Mouse (Mus musculus) stomach, embryonic 15.5 days (tissue): ENCODE measurements around the gene Itgb7. TPM values are rescaled to one million over a fixed set of nuclear protein-coding genes. Genes with fewer than 3 reads are reported as not detected.
A peak's percentile ranks its signal among the peaks of the same experiment; 100 is the strongest.

ENCODE experiments used
- ATAC-seq: fragments of 200-750 bp; cut with Nextera tagmentation; 2 replicates; pipeline ENCODE4 v1.8.0; 2017; ENCODE audit warnings: low read depth, moderate number of reproducible peaks, moderate TSS enrichment; ENCODE audit not compliant: insufficient read depth, low FRiP score
- H3K27ac ChIP-seq: fragments of 300-500 bp; sonication (generic); 2 replicates; pipeline ENCODE4 v1.5.1; 2015; ENCODE audit warnings: mild to moderate bottlenecking, inconsistent platforms
- H3K27me3 ChIP-seq: fragments of 300-500 bp; sonication (generic); replicated peaks from 2 replicates; pipeline ENCODE4 v1.6.1; 2015; ENCODE audit warnings: inconsistent platforms
- H3K36me3 ChIP-seq: fragments of 300-500 bp; sonication (generic); 2 replicates; pipeline ENCODE4 v1.6.1; 2015; ENCODE audit warnings: inconsistent platforms
- H3K4me1 ChIP-seq: fragments of 300-500 bp; sonication (generic); 2 replicates; pipeline ENCODE4 v1.6.1; 2015; ENCODE audit warnings: inconsistent platforms
- H3K4me2 ChIP-seq: fragments of 300-500 bp; sonication (generic); 2 replicates; pipeline ENCODE4 v1.6.1; 2015; ENCODE audit warnings: mild to moderate bottlenecking, inconsistent platforms
- H3K4me3 ChIP-seq: fragments of 300-500 bp; sonication (generic); replicated peaks from 2 replicates; pipeline ENCODE4 v1.5.1; 2015; ENCODE audit warnings: inconsistent platforms
- H3K9ac ChIP-seq: fragments of 300-500 bp; sonication (generic); 2 replicates; pipeline ENCODE4 v1.6.1; 2015; ENCODE audit warnings: inconsistent platforms
- H3K9me3 ChIP-seq: fragments of 300-500 bp; sonication (generic); 2 replicates; pipeline ENCODE4 v1.6.1; 2016; ENCODE audit warnings: inconsistent platforms
- WGBS: fragments of 180-500 bp; shearing (Covaris S2); methylation state at CpG from one replicate; pipeline ENCODE4 v1.1.7; 2015; 5-methylcytosine and 5-hydroxymethylcytosine counted together
- polyA plus RNA-seq: library from polyadenylated mRNA; unstranded; fragments of >200 nt; fragmentation: Nextera tagmentation; extraction: Ambion mirVana; gene quantifications from 2 replicates; pipeline ENCODE4 v1.2.1, GENCODE M21; 2015

The Itgb7 gene
- polyA plus RNA-seq, 1 experiment from 2014 or later, result 9.6 TPM

- H3K27ac ChIP-seq, result no peak overlapping the region
- no peaks in the 10 kb centered on the region for H3K9me3 ChIP-seq
- ATAC-seq, result no peak
- no peaks in the 10 kb centered on the region for H3K4me1 ChIP-seq
- peaks cover 32% of the 10 kb centered on the region for H3K36me3 ChIP-seq
- H3K4me3 ChIP-seq, result no peak overlapping the region
- WGBS, result 78% methylated on average over 16 of the region's 16 CpGs
- H3K9ac ChIP-seq, result no peak overlapping the region
- no peaks in the 10 kb centered on the region for H3K27me3 ChIP-seq
- H3K4me2 ChIP-seq, result no peak overlapping the region
These were observed 15.1 kb downstream of the Itgb7 start for GRCm38 (mm10) chr15:102216459-102217228.

GRCm38 (mm10) chr15:102215624-102216023 lies 16.1 kb downstream of the Itgb7 start:
- H3K27me3 ChIP-seq, result no peaks in the 10 kb centered on the region
- no peaks in the 10 kb centered on the region for H3K9me3 ChIP-seq
- ATAC-seq, result no peak
- H3K27ac ChIP-seq, result no peak overlapping the region
- no peak overlapping the region for H3K4me2 ChIP-seq
- H3K4me1 ChIP-seq, result no peaks in the 10 kb centered on the region
- H3K36me3 ChIP-seq, result peaks cover 36% of the 10 kb centered on the region
- 57% methylated on average over 6 of the region's 6 CpGs for WGBS
- H3K9ac ChIP-seq, result no peak overlapping the region
- no peak overlapping the region for H3K4me3 ChIP-seq

DNA sequence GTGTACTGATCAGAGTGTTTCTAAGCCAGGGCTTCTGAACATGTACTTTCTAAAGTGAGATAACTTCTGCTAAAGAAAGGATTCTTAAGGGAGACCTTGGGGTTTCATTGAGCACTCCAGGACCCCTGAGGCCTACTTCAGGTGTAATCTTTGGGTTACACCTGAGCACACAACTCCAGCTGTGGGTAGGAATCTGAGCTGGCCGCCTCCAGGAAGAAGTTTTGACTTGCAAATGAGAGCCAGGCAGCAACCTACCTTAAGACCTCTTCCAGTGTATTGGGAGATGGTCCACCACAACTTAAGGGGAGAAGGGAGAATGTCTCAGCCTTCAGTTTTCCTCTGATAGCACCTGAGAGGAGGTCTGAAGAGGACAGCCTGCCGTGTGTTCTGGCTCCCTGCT lies 17.6 kb downstream of the Itgb7 start:
- peaks cover 49% of the 10 kb centered on the region for H3K36me3 ChIP-seq
- H3K4me3 ChIP-seq, result no peak overlapping the region
- ATAC-seq, result no peak
- no peaks in the 10 kb centered on the region for H3K27me3 ChIP-seq
- no peak overlapping the region for H3K4me2 ChIP-seq
- no peaks in the 10 kb centered on the region for H3K4me1 ChIP-seq
- H3K9ac ChIP-seq, result no peak overlapping the region
- WGBS, result 52% methylated on average over 2 of the region's 2 CpGs
- no peaks in the 10 kb centered on the region for H3K9me3 ChIP-seq
- H3K27ac ChIP-seq, result no peak overlapping the region

DNA sequence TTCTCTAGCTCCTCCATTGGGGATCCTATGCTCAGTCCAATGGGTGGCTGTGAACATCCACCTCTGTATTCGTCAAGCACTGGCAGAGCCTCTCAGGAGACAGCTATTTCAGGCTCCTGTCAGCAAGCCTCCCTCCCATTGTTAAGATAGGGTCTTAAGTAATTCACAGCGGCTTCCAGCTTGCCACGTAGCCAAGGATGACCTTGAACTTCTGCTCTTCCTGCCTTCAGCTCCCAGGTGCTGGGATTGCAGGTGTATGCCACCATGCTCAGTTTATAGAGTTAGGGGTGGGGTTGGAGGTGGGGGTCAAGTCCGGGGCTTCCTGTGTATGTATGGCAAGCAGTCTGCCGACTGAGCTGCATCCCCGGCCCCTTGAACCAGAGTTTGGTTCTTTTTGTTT lies 19.8 kb downstream of the Itgb7 start:
- H3K4me3 ChIP-seq, result no peak overlapping the region
- WGBS, result 82% methylated on average over 6 of the region's 6 CpGs
- no peaks in the 10 kb centered on the region for H3K27me3 ChIP-seq
- H3K27ac ChIP-seq, result no peak overlapping the region
- no peak overlapping the region for H3K4me2 ChIP-seq
- H3K9me3 ChIP-seq, result no peaks in the 10 kb centered on the region
- no peak for ATAC-seq
- peaks cover 66% of the 10 kb centered on the region for H3K36me3 ChIP-seq
- no peak overlapping the region for H3K9ac ChIP-seq
- H3K4me1 ChIP-seq, result peaks cover 5% of the 10 kb centered on the region; the same call in 1 of the 2 replicates

- ATAC-seq, result 0 out of 2 replicates have a peak, but pooled peaks have one; percentile 11
- H3K4me1 ChIP-seq, result peaks cover 11% of the 10 kb centered on the region
- H3K27ac ChIP-seq, result no peak overlapping the region
- no peak overlapping the region for H3K4me2 ChIP-seq
- no peak overlapping the region for H3K9ac ChIP-seq
- H3K4me3 ChIP-seq, result no peak overlapping the region
- WGBS, result 90% methylated on average over 4 of the region's 4 CpGs
- peaks cover 69% of the 10 kb centered on the region for H3K36me3 ChIP-seq
- H3K9me3 ChIP-seq, result no peaks in the 10 kb centered on the region
- H3K27me3 ChIP-seq, result no peaks in the 10 kb centered on the region
These were observed 20.9 kb downstream of the Itgb7 start for GRCm38 (mm10) chr15:102210816-102211215.

- no peak for ATAC-seq
- H3K36me3 ChIP-seq, result peaks cover 68% of the 10 kb centered on the region
- 92% methylated on average over 8 of the region's 8 CpGs for WGBS
These were observed 22.6 kb downstream of the Itgb7 start for GRCm38 (mm10) chr15:102209114-102209513.

GRCm38 (mm10) chr15:102208092-102208561 lies 23.6 kb downstream of the Itgb7 start:
- 66% methylated on average over 9 of the region's 9 CpGs for WGBS
- ATAC-seq, result no peak
- no peak overlapping the region for H3K4me3 ChIP-seq

More at GRCm38 (mm10) chr15:102209114-102209513, 22.6 kb downstream of the Itgb7 start:
- peaks cover 25% of the 10 kb centered on the region for H3K4me1 ChIP-seq
- H3K9me3 ChIP-seq, result no peaks in the 10 kb centered on the region
- H3K27me3 ChIP-seq, result no peaks in the 10 kb centered on the region
- no peak overlapping the region for H3K4me2 ChIP-seq
- no peak overlapping the region for H3K9ac ChIP-seq
- H3K4me3 ChIP-seq, result no peak overlapping the region
- H3K27ac ChIP-seq, result no peak overlapping the region

DNA sequence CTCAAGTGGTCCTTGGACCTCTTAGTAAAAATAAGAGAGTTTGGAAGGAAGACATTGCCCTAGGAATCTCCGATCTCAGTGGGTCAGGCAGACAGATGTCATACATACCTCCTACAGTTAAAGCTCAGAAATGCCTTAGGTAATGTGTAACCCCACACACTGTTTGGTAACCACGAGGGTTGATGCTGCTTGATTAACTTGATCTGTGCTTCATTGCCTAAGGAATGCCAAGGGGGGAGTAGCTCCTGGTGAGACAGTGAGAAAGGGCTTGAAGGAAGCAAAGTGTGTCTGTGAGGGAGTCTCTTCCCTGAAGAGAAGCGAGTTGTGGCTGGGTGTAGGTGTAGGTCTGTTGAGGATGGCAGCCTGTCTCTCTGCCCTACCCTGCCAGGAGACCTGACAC lies 24.4 kb downstream of the Itgb7 start:
- Histone ChIP-seq H3K4me2 (no peak overlapping the region), H3K27ac (0 out of 2 replicates have a peak overlapping the region, but pooled peaks have one; percentile 17)
- 76% methylated on average over 3 of the region's 3 CpGs for WGBS

More at GRCm38 (mm10) chr15:102208092-102208561, 23.6 kb downstream of the Itgb7 start:
- Histone ChIP-seq H3K36me3 (peaks cover 58% of the 10 kb centered on the region), H3K4me1 (peaks cover 25% of the 10 kb centered on the region), H3K27ac (no peak overlapping the region), H3K9me3 (no peaks in the 10 kb centered on the region), H3K27me3 (no peaks in the 10 kb centered on the region), H3K9ac (no peak overlapping the region), H3K4me2 (no peak overlapping the region)

DNA sequence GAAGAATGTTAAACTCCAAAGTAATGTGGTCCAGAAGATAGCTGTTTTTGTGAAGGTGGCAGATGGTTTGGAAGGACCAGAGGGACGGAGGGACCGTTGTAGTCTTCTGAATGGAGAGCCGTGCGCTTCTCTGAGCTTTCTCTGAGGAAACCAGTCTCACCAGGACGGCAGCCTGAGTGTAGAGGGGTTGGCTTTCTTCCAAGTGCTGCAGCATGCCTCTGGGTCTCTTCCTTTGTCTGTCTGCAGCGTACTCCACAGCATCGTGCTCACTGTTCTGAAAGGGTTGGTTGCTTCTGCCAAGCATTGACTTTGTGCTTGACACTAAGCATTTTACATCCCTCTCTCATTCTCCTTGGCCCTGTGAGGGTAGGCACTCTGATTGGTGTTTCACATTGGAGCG lies 26.0 kb downstream of the Itgb7 start:
- 30% methylated on average over 8 of the region's 8 CpGs for WGBS

More for the DNA sequence above, 24.4 kb downstream of the Itgb7 start:
- H3K4me1 ChIP-seq, result peaks cover 30% of the 10 kb centered on the region
- H3K27me3 ChIP-seq, result no peaks in the 10 kb centered on the region
- H3K9me3 ChIP-seq, result no peaks in the 10 kb centered on the region
- H3K36me3 ChIP-seq, result peaks cover 50% of the 10 kb centered on the region
- no peak for ATAC-seq
- H3K9ac ChIP-seq, result no peak overlapping the region
- no peak overlapping the region for H3K4me3 ChIP-seq

DNA sequence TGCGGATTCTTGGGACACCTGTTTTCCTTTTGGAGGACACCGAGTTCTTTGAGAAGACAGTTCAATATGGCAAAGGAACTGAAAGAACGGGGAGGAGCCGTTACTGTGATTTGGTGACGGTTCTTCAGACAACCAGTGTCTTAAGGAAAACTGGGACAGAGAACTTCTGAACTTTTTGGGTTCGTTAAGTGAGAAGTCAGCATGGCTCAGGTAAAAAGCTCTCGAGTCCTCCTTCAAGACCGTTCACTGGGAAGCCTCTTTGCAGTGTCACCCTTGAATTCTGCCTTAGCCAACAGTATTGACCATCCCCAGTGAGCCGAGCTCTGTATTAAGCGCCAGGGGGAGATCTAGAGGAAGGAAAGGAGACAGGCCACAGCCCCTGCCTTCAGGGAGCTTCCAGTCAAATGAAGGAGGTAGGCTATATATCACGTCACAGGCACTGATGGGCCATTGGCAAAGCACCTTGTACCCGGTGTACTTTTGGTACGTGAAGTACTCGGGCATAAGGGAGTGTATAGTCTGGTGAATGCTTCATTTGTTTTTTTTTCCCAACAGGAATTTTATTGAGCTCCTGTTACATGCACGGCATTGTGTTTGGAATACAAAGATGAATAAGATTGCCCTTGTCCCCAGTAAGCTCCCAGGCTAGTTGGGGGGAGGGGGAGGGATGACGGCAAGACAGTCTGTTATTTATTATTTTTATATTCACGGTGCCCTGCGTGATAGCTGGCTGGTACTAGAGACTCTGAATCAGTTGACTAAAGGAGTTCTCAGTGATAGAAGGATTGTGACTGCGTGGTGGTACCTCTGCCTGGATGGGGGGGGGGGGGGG lies 26.9 kb downstream of the Itgb7 start, which contains the start of gene Csad:
TSS of gene Csad (minus strand) at position 51 of the 832 bp plus-strand sequence.
- H3K36me3 ChIP-seq, result peaks cover 35% of the 10 kb centered on the region
- 49% methylated on average over 19 of the region's 19 CpGs for WGBS

More for the DNA sequence above, 26.0 kb downstream of the Itgb7 start:
- Histone ChIP-seq H3K4me2 (peak overlapping the region; percentile 60), H3K27me3 (no peaks in the 10 kb centered on the region), H3K4me3 (peak overlapping the region; percentile 68; the same call in 1 of the 2 replicates), H3K4me1 (peaks cover 32% of the 10 kb centered on the region), H3K36me3 (peaks cover 44% of the 10 kb centered on the region), H3K9me3 (no peaks in the 10 kb centered on the region), H3K27ac (peak overlapping the region; percentile 40; the same call in 1 of the 2 replicates), H3K9ac (0 out of 2 replicates have a peak overlapping the region, but pooled peaks have one; percentile 4)
- ATAC-seq, result no peak

GRCm38 (mm10) chr15:102203835-102204381 lies 27.8 kb downstream of the Itgb7 start:
- Histone ChIP-seq H3K27ac (peak overlapping the region; percentile 98), H3K4me2 (peak overlapping the region; percentile 60), H3K9ac (peak overlapping the region; percentile 83), H3K4me1 (peaks cover 32% of the 10 kb centered on the region), H3K36me3 (peaks cover 27% of the 10 kb centered on the region), H3K9me3 (no peaks in the 10 kb centered on the region), H3K4me3 (peak overlapping the region; percentile 68), H3K27me3 (no peaks in the 10 kb centered on the region)
- under 1% methylated on average over 34 of the region's 72 CpGs for WGBS
- ATAC-seq, result peak; percentile 41

More for the DNA sequence above, 26.9 kb downstream of the Itgb7 start, which contains the start of gene Csad:
- Histone ChIP-seq H3K27ac (peak within 1 kb of the TSS; percentile 98), H3K9ac (peak within 1 kb of the TSS; percentile 83), H3K4me3 (peak within 1 kb of the TSS; percentile 68), H3K4me2 (peak within 1 kb of the TSS; percentile 60), H3K4me1 (peaks cover 32% of the 10 kb centered on the region), H3K27me3 (no peaks in the 10 kb centered on the region), H3K9me3 (no peaks in the 10 kb centered on the region)
- ATAC-seq, result no peak
